Mouse (Mus musculus) G1E (cell line): ENCODE measurements at regions not wholly inside any gene's neighbourhood (a gene's known extent, or its start where the extent isn't known, plus 50 kb on each side); places are given as distances from the start of the nearest gene placed in this dataset.

ENCODE experiments used
- CTCF ChIP-seq: IDR thresholded peaks from 2 replicates; pipeline ENCODE4 v1.5.1; 2012; ENCODE audit warnings: low read depth, low read length, inconsistent platforms, mixed read lengths
- GATA1 ChIP-seq: IDR thresholded peaks from 2 replicates; pipeline ENCODE4 v1.6.1; 2012; ENCODE audit warnings: borderline replicate concordance, low read length, inconsistent platforms, mixed read lengths
- TAL1 ChIP-seq: conservative IDR thresholded peaks from 2 replicates; pipeline ENCODE4 v1.6.1; 2012; ENCODE audit warnings: low read depth, low read length, inconsistent platforms, mixed read lengths

DNA sequence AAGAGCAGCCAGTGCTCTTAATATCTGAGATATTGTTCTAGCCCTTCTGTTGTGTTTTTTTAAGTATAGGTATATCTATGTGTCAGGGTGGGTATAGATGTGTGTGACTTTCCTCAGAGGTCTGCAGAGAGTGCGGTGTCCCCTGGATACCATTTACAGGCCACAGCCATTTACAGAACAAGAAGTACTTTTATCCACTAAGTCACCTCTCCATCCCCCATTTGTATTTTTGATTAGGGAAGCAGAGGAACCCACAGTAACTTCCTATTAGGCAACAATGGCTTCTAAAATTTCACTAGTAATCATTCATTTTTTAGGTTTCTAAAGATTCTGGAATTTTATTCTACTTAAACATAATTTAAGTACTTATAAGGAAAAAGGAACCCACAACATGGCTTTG, 396.7 kb downstream of the Tex13c3 start:
- no peak for TF ChIP-seq CTCF
- TF ChIP-seq GATA1, result no peak
- no peak for TF ChIP-seq TAL1
